Mouse (Mus musculus) lung, postnatal 0 days (tissue): ENCODE results near the gene Ppl. TPM values are rescaled to one million over a fixed set of nuclear protein-coding genes. Genes with fewer than 3 reads are reported as not detected.

ENCODE experiments used
- ATAC-seq: fragments of 200-750 bp; cut with Nextera tagmentation; 2 replicates; pipeline ENCODE4 v1.8.0; 2017; ENCODE audit warnings: moderate library complexity
- DNase-seq: peaks from one replicate; pipeline ENCODE4 v3.0.0-alpha.2; 2016; ENCODE audit warnings: low spot score
- H3K27ac ChIP-seq: fragments of 300-500 bp; sonication (generic); 2 replicates; pipeline ENCODE4 v1.5.1; 2014; ENCODE audit warnings: antibody characterized with exemption, mild to moderate bottlenecking, low read length, mixed read lengths
- H3K27me3 ChIP-seq: fragments of 300-500 bp; sonication (generic); replicated peaks from 2 replicates; pipeline ENCODE4 v1.6.1; 2014; ENCODE audit warnings: low read length, mixed read lengths; ENCODE audit not compliant: insufficient read depth
- H3K36me3 ChIP-seq: fragments of 300-500 bp; sonication (generic); 2 replicates; pipeline ENCODE4 v1.6.1; 2014; ENCODE audit warnings: low read length, mixed read lengths; ENCODE audit not compliant: insufficient read depth
- H3K4me1 ChIP-seq: fragments of 300-500 bp; sonication (generic); 2 replicates; pipeline ENCODE4 v1.6.1; 2014; ENCODE audit warnings: antibody characterized with exemption, low read depth, low read length, mixed read lengths; ENCODE audit not compliant: insufficient read depth
- H3K4me2 ChIP-seq: fragments of 300-500 bp; sonication (generic); replicated peaks from 2 replicates; pipeline ENCODE4 v1.6.1; 2014; ENCODE audit warnings: low read depth, mild to moderate bottlenecking, low read length, moderate library complexity, mixed read lengths
- H3K4me3 ChIP-seq: fragments of 300-500 bp; sonication (generic); 2 replicates; pipeline ENCODE4 v1.5.1; 2014; ENCODE audit warnings: low read depth, low read length
- H3K9ac ChIP-seq: fragments of 300-500 bp; sonication (generic); replicated peaks from 2 replicates; pipeline ENCODE4 v1.6.1; 2014; ENCODE audit warnings: low read depth, mild to moderate bottlenecking
- H3K9me3 ChIP-seq: fragments of 300-500 bp; sonication (generic); 2 replicates; pipeline ENCODE4 v1.6.1; 2016; ENCODE audit warnings: low read length, mixed read lengths
- CTCF ChIP-seq: IDR thresholded peaks from 2 replicates; pipeline ENCODE4 v1.5.1; 2016; ENCODE audit warnings: antibody characterized with exemption, mild to moderate bottlenecking
- EP300 ChIP-seq: IDR thresholded peaks from 2 replicates; pipeline ENCODE4 v1.6.1; 2016; ENCODE audit warnings: antibody characterized with exemption, mild to moderate bottlenecking, control low read depth
- WGBS: fragments of 180-500 bp; shearing (Covaris S2); extraction: QIAGEN DNeasy Blood & Tissue Kit; methylation state at CpG from one replicate; pipeline ENCODE4 v1.1.7; 2014; 5-methylcytosine and 5-hydroxymethylcytosine counted together
- polyA plus RNA-seq: library from polyadenylated mRNA; unstranded; fragments of >200 nt; fragmentation: Nextera tagmentation; extraction: Ambion mirVana; gene quantifications from 2 replicates; pipeline ENCODE4 v1.2.1, GENCODE M21; 2015

The Ppl gene
- polyA plus RNA-seq, 1 experiment from 2014 or later: 10.4 TPM

DNA sequence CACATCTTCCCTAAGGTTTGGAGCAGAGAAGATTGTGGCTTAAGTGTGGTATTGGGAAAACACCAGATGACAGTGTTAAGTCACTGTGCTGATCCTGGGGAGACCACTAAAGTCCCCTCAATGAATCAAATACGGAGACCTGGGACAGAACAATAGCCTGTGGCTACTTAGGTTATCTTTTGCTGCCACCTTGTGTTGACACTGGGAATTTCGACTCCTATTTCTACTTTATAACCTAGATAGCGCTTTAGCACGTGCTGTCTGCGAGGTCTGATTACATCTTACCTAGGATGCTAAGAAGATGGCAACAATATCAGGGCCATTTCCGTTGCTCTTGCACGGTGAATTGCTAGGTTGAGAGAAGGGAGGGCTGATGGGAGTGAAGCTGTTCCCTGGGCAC is 13.3 kb upstream of the Ppl start:
- Histone ChIP-seq H3K27ac (no peak overlapping the region), H3K4me1 (no peaks in the 10 kb centered on the region), H3K4me2 (no peak overlapping the region), H3K27me3 (0 out of 2 replicates have a peak, but pooled peaks cover 7% of the 10 kb centered on the region), H3K9me3 (no peaks in the 10 kb centered on the region), H3K36me3 (no peaks in the 10 kb centered on the region), H3K4me3 (no peak overlapping the region), H3K9ac (no peak overlapping the region)
- TF ChIP-seq CTCF (peak; percentile 85), EP300 (no peak)
- ATAC-seq (peak; percentile 46), DNase-seq (peak; percentile 82)
- WGBS: 1% methylated on average over 7 of the region's 7 CpGs

DNA sequence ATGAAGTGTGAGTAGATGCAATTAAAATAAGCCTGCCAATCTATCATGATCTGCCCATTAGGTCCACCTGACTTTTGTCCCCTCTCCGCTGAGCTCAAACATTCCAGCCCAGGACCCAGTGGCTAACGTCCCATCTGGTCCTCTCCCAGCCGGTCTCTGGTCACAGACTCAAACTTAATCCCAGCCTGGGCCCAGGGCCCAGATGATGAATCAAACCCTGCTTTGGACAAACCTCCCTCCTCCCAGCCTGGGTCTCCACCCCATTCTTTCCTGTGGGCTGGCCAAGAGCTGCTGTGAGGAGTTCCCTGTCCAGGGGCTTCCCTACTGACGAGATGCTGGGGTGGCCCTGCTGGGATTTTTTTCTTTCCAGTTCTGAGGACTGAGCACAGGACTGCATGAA is 7.5 kb upstream of the Ppl start:
- 0 out of 2 replicates have a peak, but pooled peaks cover 12% of the 10 kb centered on the region for H3K4me1 ChIP-seq
- no peaks in the 10 kb centered on the region for H3K36me3 ChIP-seq
- DNase-seq (peak; percentile 49), ATAC-seq (no peak)
- no peaks in the 10 kb centered on the region for H3K27me3 ChIP-seq
- H3K27ac ChIP-seq: no peak overlapping the region
- H3K4me3 ChIP-seq: no peak overlapping the region
- H3K9me3 ChIP-seq: no peaks in the 10 kb centered on the region
- 57% methylated on average over 4 of the region's 4 CpGs for WGBS
- H3K4me2 ChIP-seq: no peak overlapping the region
- H3K9ac ChIP-seq: no peak overlapping the region
- TF ChIP-seq EP300: no peak
- TF ChIP-seq CTCF: no peak

DNA sequence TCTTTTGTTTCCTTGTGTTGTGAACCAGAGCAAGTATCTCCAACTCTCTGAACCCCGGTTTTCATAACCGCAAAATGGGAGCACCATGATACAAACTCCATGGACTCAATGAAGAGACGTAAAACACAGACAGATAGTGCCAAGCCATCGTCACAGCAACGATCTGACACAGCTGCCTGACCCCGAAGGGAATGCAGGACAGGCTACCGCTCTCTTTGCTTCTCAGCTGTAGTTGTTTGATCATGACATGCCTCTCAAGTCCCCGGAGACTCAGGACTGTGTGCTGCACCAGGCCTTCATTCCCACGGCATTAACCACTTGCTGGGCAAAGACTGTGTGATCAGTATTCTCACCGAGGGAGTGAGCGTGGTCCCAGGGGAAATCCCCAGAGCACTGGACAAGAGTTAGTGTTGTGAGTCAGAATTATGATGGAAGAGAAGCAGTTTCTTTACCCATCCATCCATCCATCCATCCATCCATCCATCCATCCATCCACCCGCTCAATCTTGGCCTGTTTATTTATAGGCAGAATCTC is 4.9 kb upstream of the Ppl start:
- Histone ChIP-seq H3K27me3 (0 out of 2 replicates have a peak, but pooled peaks cover 3% of the 10 kb centered on the region), H3K4me2 (no peak overlapping the region), H3K4me3 (no peak overlapping the region), H3K9ac (no peak overlapping the region), H3K4me1 (0 out of 2 replicates have a peak, but pooled peaks cover 12% of the 10 kb centered on the region), H3K9me3 (no peaks in the 10 kb centered on the region), H3K27ac (peak overlapping the region; percentile 90), H3K36me3 (no peaks in the 10 kb centered on the region)
- DNase-seq: no peak
- ATAC-seq: no peak
- TF ChIP-seq EP300: no peak
- TF ChIP-seq CTCF: no peak
- 45% methylated on average over 12 of the region's 12 CpGs for WGBS

DNA sequence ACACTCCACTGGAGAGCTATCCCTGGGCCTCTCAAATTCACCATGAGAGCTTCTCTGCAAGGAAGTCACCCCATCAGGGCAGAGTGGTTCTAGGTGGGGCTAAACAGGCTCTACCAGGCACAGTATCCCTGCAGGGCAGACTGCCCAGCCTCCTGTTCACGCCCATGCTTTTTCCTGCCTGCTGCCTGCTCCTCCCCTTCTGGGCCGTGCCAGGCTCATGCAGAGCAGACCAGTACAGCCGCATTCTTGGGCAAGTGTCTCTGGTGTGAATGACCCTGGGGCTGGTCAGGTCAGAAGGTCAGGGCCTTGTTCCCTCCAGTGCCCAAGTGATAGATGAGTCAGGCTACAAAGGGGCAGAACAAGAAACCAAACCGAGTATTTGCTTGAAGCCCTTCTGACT is 4.3 kb upstream of the Ppl start:
- Histone ChIP-seq H3K27ac (peak overlapping the region; percentile 90), H3K9me3 (no peaks in the 10 kb centered on the region), H3K9ac (no peak overlapping the region), H3K4me2 (no peak overlapping the region), H3K27me3 (0 out of 2 replicates have a peak, but pooled peaks cover 3% of the 10 kb centered on the region), H3K4me3 (no peak overlapping the region), H3K36me3 (no peaks in the 10 kb centered on the region), H3K4me1 (0 out of 2 replicates have a peak, but pooled peaks cover 12% of the 10 kb centered on the region)
- 11% methylated on average over 4 of the region's 4 CpGs for WGBS
- peak; percentile 94 for DNase-seq
- peak; percentile 80 for ATAC-seq
- no peak for TF ChIP-seq CTCF
- TF ChIP-seq EP300: peak; percentile 27

DNA sequence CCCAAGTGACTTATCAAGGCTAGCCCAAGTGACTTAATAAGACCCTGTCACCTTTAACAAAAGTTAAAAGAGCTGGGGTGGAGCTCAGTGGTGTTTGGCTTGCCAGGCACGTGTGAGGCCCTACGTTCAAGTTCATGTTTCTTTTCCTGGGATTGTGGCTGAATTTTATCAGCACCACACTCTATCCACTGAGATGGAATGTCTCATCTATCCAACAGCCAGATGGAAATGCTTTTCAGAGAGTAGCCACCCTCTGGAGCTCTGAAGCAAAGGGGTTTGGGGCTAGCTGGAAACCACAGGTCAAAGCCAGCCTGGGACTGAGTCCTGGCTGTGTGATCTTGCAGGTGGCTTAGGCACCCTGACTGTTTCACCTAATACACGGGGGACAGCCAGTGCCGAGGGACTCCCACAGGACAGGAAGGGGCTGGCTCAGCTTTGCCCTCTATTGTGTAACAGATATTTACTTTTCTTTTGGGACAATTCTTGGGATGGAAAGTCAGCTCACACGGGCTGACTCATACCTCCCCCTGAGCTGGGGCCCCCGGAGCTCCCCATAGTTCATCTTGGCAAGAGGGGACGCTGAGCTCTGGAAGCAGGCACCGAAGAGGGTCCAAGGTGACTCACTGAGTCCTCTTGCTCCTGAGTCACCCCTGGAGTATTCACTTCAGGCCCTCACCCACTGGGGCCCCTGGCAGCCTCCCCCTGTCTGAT is 3.5 kb upstream of the Ppl start:
- ATAC-seq: peak; percentile 49
- Histone ChIP-seq H3K4me1 (0 out of 2 replicates have a peak, but pooled peaks cover 12% of the 10 kb centered on the region), H3K4me3 (no peak overlapping the region), H3K27me3 (0 out of 2 replicates have a peak, but pooled peaks cover 5% of the 10 kb centered on the region), H3K36me3 (no peaks in the 10 kb centered on the region), H3K27ac (peak overlapping the region; percentile 90), H3K4me2 (no peak overlapping the region), H3K9me3 (no peaks in the 10 kb centered on the region), H3K9ac (no peak overlapping the region)
- peak; percentile 87 for DNase-seq
- 21% methylated on average over 8 of the region's 8 CpGs for WGBS
- no peak for TF ChIP-seq CTCF
- peak; percentile 78 for TF ChIP-seq EP300

DNA sequence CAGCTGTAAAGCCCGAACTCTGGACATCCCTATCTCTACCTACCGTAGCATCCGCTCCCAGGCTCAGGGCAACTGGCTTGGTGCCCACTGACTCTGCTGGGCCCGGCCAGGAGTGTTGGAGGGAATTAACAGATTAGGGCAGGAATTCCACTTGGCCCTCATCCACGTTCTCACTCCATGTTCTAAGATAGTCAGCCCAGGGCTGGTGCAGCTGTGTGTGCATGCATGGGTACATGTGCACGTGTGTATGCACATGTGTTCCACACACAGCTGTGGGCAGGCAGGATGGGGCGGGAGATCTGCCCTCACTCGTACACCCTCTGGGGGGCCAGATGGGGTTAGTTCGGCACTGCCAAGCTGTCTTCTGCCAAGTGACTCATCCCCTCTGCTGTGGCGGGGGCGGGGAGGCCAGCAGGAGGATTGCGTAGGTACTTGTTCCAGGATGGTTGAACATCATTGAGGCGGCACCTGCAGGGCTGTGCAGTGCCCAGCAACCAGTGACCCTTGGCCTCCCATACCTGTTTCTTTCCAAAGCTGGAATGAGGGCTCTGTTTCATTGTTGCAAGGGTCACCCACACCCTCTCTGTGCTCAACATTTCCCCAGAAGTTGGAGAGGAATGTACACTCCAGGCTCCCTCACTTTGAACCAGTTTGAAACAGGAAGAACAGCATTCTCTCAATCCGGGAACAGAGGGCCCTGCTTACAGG is 2.6 kb upstream of the Ppl start:
- Histone ChIP-seq H3K4me3 (no peak overlapping the region), H3K27me3 (0 out of 2 replicates have a peak, but pooled peaks cover 5% of the 10 kb centered on the region), H3K4me2 (no peak overlapping the region), H3K9me3 (no peaks in the 10 kb centered on the region), H3K4me1 (peaks cover 12% of the 10 kb centered on the region; the same call in 1 of the 2 replicates), H3K36me3 (no peaks in the 10 kb centered on the region), H3K9ac (no peak overlapping the region), H3K27ac (peak overlapping the region; percentile 90)
- WGBS: 42% methylated on average over 14 of the region's 14 CpGs
- peak; percentile 27 for TF ChIP-seq CTCF
- peak; percentile 72 for TF ChIP-seq EP300
- ATAC-seq (peak; percentile 21), DNase-seq (peak; percentile 84)
